Mouse (Mus musculus) right cerebral cortex, postnatal 4 days (tissue): ENCODE data around the gene Zmiz1.

Experiments
- DNase-seq: peaks from one replicate; pipeline ENCODE4 v3.0.0-alpha.2; 2022

The Zmiz1 gene

GRCm38 (mm10) chr14:25516640-25517591 lies 57.9 kb downstream of the Zmiz1 start:
- DNase-seq = peak; percentile 30

GRCm38 (mm10) chr14:25518645-25519044 lies 59.7 kb downstream of the Zmiz1 start:
- DNase-seq = no peak

DNA sequence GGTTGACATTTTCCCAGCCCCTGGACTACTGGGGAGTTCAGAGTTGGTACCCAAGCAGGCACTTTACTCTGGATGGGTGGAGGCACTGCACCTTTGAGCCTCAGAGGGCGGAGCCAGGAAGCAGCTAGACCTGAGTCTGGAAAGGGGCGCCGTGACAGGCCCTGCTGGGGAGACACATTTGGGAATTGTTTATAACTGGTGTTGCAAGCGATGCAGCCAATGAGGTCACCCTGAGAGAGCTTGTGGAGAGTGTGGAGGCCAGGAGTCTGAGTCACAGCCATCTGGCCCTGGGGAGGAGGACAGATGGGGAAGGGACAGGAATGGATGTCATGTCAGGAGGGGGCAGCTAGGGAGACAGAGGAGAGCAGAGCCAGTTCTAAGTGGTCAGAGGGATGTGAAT lies 60.7 kb downstream of the Zmiz1 start:
- no peak for DNase-seq

- DNase-seq = no peak
These were observed 61.6 kb downstream of the Zmiz1 start for GRCm38 (mm10) chr14:25520589-25520988.

DNA sequence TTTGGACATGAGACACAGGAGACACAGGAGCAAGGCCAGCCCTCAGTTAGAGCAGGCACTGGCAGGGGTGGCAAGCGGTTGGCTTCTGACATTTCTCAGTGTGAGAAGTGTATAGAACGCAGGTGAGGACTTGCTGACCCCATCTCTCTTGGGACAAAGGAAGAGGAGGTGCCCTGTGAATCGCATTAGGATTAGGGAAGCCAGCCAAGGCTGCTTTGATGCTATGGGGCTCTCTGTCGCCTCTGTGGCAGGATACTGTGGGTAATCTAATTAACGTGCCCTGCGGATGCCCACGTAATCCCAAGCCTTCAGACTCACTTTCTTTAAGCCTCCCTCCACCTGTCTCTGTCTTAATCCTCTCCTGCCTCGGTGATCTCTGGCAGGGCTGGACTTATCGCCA lies 62.0 kb downstream of the Zmiz1 start:
- no peak for DNase-seq

GRCm38 (mm10) chr14:25521500-25521899 lies 62.5 kb downstream of the Zmiz1 start:
- no peak for DNase-seq

GRCm38 (mm10) chr14:25522415-25522814 lies 63.4 kb downstream of the Zmiz1 start:
- DNase-seq = no peak

- no peak for DNase-seq
These were observed 64.5 kb downstream of the Zmiz1 start for GRCm38 (mm10) chr14:25523230-25524110.

- no peak for DNase-seq
These were observed 65.1 kb downstream of the Zmiz1 start for GRCm38 (mm10) chr14:25524111-25524495.

DNA sequence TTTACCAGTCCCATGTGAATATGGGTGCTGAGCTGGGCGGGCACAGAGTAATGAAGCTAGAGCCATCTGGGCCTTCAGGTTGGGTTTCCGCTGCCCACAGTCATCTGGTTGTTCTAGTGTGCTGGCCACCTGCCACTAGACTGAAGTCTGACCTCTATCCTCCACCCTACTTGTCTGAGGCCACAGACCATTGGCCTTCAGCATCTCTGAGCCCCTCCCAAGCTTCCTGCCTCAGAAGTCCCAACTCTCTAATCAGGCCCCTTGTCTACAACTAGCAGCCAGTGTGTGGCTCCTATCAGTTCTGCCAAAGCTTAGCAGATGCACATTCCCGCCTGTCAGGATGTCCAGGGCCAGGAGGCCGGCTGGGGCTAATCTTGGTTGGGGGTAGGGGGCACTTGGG lies 65.9 kb downstream of the Zmiz1 start:
- no peak for DNase-seq

- DNase-seq = no peak
These were observed 66.7 kb downstream of the Zmiz1 start for GRCm38 (mm10) chr14:25525729-25526128.

DNA sequence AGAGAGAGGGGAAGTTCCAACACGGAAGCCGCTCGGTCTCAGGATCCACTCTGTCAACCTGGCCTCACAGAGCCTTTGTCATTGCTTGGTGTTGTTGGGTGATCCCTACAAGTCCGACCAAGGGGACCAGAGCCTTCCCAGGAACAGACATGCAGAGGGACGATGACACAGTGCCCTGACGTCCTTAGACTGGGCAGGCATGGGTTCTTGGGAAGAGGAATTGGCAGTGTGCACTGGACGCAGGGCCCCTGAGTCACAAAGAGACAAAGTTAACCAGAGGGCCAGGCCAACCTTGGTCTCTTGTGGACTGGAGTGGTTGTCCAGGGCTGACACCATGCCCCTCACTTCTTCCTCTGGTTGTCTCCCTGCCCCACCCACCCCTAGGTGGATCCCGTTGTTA lies 67.9 kb downstream of the Zmiz1 start:
- DNase-seq = no peak

DNA sequence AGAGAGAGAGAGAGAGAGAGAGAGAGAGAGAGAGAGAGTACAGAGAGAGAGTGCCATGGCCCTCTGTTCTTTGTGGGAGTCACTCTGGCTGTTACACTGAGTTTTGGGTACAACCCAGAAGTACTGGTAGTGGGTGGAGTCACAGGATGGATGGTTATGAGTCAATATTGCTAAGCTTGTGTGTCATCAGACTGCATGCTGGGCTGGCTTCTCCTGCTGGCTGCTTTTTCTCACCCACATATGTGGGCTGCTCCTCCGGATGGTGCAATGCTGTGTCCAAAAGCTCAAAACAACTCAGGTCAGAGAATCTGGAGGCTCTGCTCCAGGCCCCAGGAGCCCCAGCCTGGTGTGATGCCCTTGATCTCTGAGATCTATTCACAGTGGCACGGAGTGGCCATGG lies 68.3 kb downstream of the Zmiz1 start:
- no peak for DNase-seq

GRCm38 (mm10) chr14:25530342-25530741 lies 71.4 kb downstream of the Zmiz1 start:
- no peak for DNase-seq

- DNase-seq = no peak
These were observed 71.8 kb downstream of the Zmiz1 start for GRCm38 (mm10) chr14:25530815-25531214.

DNA sequence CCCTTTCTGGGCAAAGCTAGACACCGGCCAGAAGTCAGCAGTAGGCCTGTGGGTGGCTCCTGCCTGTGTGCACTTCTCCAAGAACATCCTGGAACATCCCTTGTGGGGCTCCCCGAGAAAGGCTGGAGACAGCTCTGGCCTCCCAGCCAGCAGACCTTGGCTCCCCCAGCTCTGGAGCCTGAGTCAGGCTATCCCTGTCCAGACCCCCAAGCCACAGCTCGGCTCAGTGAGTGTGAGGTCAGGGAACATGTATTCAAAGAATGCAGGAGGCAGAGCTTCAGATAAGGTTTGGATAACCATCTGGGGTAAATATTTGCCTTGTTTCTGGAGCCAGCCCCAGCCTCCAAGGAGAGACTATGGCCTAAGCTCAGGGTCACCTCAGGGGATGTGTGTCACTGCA lies 74.0 kb downstream of the Zmiz1 start:
- DNase-seq = no peak

DNA sequence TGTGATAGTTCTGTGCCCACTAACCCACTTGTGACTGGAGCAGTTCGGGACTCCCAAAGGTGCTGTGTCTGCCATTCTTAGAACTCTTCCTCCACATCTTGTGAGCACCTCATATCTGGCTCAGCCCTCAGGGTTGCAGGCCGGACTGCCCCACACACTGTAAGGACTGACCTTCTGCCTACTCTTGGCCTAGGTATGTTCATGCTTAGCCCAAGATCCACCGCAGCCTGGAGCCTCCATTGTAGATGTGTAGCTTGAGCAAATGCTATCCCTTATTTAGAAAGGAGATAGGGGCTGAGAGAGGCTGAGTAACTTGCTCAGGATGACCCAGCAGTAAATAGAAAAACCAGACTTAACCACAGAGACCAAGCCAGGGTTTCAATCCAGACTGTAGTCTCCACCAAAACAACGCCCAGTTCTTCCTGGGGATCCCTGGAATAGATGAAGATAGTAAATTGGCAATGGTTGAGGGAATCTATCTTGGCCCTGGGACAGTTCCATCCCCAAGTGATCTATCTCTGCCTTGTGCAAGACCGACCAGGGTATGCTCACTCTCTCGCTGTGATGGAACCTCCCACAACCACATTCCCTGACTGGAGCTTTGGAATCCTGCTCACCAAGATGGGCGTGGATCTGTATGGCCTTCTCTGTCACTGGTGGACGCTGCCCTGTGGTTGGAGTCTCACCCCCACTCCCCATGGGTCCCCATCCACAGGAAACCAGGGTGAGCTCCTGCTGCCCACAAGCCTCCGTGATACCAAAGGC lies 74.8 kb downstream of the Zmiz1 start:
- no peak for DNase-seq

DNA sequence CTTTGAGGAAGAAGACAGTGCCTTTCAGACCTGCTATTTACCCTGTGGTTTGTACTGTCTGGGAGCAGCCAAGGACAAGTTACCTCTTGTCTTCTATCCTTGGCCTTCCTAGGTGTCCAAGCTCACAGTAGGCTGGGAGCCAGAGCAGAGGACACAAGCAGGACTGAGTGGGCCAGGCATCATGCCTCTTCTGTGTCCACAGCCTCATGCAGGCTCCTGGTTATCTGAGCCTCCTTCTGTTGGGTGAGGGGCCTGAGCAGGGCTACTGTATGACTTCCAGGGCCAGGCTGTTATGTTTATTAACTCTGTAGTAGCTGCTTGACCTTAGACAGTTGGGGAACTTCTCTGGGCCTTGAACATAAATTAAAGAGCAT lies 75.4 kb downstream of the Zmiz1 start:
- no peak for DNase-seq

DNA sequence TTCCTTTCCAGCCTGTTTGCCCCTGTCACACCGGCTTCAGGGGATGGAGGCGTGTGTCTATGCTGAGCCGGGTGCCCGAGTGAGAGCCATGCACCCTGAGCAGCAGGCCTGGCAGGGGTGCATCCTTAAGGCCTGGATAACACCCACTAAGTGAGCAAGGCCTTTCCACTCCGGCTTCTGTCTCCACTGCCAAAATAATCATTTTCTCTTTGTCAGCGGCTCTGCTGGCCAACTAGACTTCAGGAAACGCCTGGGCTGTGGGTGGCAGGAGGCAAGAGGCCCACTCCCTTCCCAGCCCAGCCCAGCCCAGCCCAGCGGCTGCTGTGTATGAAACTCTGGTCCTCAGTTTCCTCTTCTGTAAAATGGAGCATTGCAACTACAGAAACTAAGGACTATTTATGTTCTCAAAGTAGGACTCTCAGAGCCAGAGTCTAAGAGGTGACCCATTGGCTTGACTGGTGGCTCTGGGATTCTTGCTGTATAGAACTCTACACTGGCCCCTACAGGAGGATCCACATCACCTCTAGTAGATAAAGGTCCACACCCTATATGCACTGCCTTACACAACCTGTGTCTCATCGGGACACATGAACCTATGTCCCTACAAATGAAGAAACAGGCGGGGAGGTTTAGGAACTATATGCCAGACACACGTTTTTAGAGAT lies 76.1 kb downstream of the Zmiz1 start:
- no peak for DNase-seq

DNA sequence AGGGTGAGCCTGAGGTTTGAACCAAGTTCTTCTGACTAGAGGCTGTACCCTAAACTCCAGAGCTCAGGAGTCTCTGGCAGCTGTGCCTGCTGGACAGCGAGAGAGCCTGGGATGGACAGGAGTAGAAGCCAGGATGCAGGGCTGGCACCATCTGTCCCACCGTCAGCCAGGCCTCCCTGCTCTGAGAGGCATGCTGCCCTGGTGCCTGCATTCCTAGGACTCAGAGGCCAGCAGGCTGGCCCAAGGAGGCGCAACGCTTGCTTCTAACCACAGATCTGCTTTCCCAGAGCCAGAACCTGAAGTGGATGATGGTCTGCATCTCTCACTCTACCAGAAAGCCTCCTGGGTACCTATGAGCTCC lies 76.6 kb downstream of the Zmiz1 start:
- no peak for DNase-seq

- no peak for DNase-seq
These were observed 77.5 kb downstream of the Zmiz1 start for GRCm38 (mm10) chr14:25536476-25536875.

- no peak for DNase-seq
These were observed 78.4 kb downstream of the Zmiz1 start for GRCm38 (mm10) chr14:25537351-25537750.

GRCm38 (mm10) chr14:25538522-25538921 lies 79.5 kb downstream of the Zmiz1 start:
- no peak for DNase-seq
